ENCODE assay signal across 10 mouse cellular contexts in genomic region chr1:42693852-42694251, GRCm38 (mm10). TPM values are rescaled to one million over a fixed set of nuclear protein-coding genes. Genes with fewer than 3 reads are reported as not detected.
DNase-seq lines count a peak whose midpoint lies in the region; ATAC-seq and TF ChIP-seq lines count a peak whose summit lies in the region.
"Had no signal": no experiment of that assay in that cellular context is flagged by ENCODE, and none has a peak within 500 bp of the region (broad histone marks: within the 10 kb centered on the region; RNA-seq: fewer than 3 reads in every experiment).

No protein-coding gene starts in this region.

- H3K27ac ChIP-seq in forebrain, embryonic 14.5 days (ENCODE audit: low read depth, low read length), result peak overlapping the region; percentile 96
- peak overlapping the region; percentile 87 for H3K27ac ChIP-seq in kidney, postnatal 0 days
- H3K27ac ChIP-seq in midbrain, embryonic 13.5 days, result peak overlapping the region; percentile 100

- H3K27me3 ChIP-seq in forebrain, embryonic 14.5 days (replicated peaks; ENCODE audit: control insufficient read depth, insufficient read depth, low read length), result no peaks in the 10 kb centered on the region
- H3K27me3 ChIP-seq in kidney, postnatal 0 days (ENCODE audit: insufficient read depth, low read length), result peaks cover 36% of the 10 kb centered on the region
- no peaks in the 10 kb centered on the region for H3K27me3 ChIP-seq in midbrain, embryonic 13.5 days
- H3K27me3 ChIP-seq: CH12.LX had no signal

- peaks cover 18% of the 10 kb centered on the region for H3K36me3 ChIP-seq in forebrain, embryonic 14.5 days (ENCODE audit: control insufficient read depth, insufficient read depth, low read length)
- no peaks in the 10 kb centered on the region for H3K36me3 ChIP-seq in kidney, postnatal 0 days (ENCODE audit: insufficient read depth, low read length)
- peaks cover 17% of the 10 kb centered on the region for H3K36me3 ChIP-seq in midbrain, embryonic 13.5 days

- peak; percentile 12; the same call in 1 of the 2 replicates for ATAC-seq in frontal cortex, adult (ENCODE audit: low TSS enrichment)
- ATAC-seq in forebrain, embryonic 14.5 days, result 0 out of 2 replicates have a peak, but pooled peaks have one; percentile 1
- ATAC-seq in kidney, postnatal 0 days (replicated peaks; ENCODE audit: low FRiP score, low read depth), result no peak
- ATAC-seq in midbrain, embryonic 13.5 days, result no peak

- 0 out of 2 replicates have a peak, but pooled peaks cover 2% of the 10 kb centered on the region for H3K4me1 ChIP-seq in forebrain, embryonic 14.5 days (ENCODE audit: control insufficient read depth, insufficient read depth, low read length)
- peaks cover 3% of the 10 kb centered on the region; the same call in 1 of the 2 replicates for H3K4me1 ChIP-seq in kidney, postnatal 0 days (replicated peaks; ENCODE audit: insufficient read depth, low read length)
- H3K4me1 ChIP-seq in midbrain, embryonic 13.5 days (replicated peaks), result peaks cover 23% of the 10 kb centered on the region

- H3K9me3 ChIP-seq in forebrain, embryonic 14.5 days (replicated peaks; ENCODE audit: control insufficient read depth, low read length), result no peaks in the 10 kb centered on the region
- H3K9me3 ChIP-seq in kidney, postnatal 0 days (replicated peaks; ENCODE audit: low read length), result no peaks in the 10 kb centered on the region
- H3K9me3 ChIP-seq in midbrain, embryonic 13.5 days, result no peaks in the 10 kb centered on the region

- H3K4me2 ChIP-seq in forebrain, embryonic 14.5 days (ENCODE audit: low read length), result peak overlapping the region; percentile 97
- H3K4me2 ChIP-seq in kidney, postnatal 0 days (ENCODE audit: low read length), result peak overlapping the region; percentile 48
- H3K4me2 ChIP-seq in midbrain, embryonic 13.5 days (replicated peaks), result peak overlapping the region; percentile 91

- H3K4me3 ChIP-seq in forebrain, embryonic 14.5 days (ENCODE audit: low read depth, low read length), result peak overlapping the region; percentile 94
- H3K4me3 ChIP-seq in kidney, postnatal 0 days (replicated peaks; ENCODE audit: low read depth, low read length), result peak overlapping the region; percentile 48
- peak overlapping the region; percentile 96 for H3K4me3 ChIP-seq in midbrain, embryonic 13.5 days (replicated peaks)

- under 1% methylated on average over 22 of the region's 22 CpGs for WGBS in forebrain, embryonic 14.5 days
- under 1% methylated on average over 22 of the region's 22 CpGs for WGBS in kidney, postnatal 0 days
- under 1% methylated on average over 22 of the region's 22 CpGs for WGBS in midbrain, embryonic 13.5 days

- DNase-seq in frontal cortex, adult 2 months (ENCODE audit: extremely low spot score in 1 of 2, low spot score in 1 of 2), result no peak
- DNase-seq in Muller cell, postnatal 12 days (ENCODE audit: inconsistent ontology term), result peak; percentile 58
- DNase-seq in forebrain, embryonic 14.5 days (ENCODE audit: low spot score), result peak; percentile 86
- DNase-seq in kidney, postnatal 0 days (ENCODE audit: low spot score), result peak; percentile 63
- DNase-seq in urinary bladder, adult 18-20 months (ENCODE audit: low spot score in 2 of 2), result no peak
- DNase-seq in ovary, adult 18-20 months (ENCODE audit: low spot score), result no peak

- TF ChIP-seq CTCF in kidney, postnatal 0 days (IDR thresholded peaks at IDR 0.05; ENCODE audit: low read depth), result no peak

- peak overlapping the region; percentile 99 for H3K9ac ChIP-seq in forebrain, embryonic 14.5 days (ENCODE audit: low read length)
- peak overlapping the region; percentile 56 for H3K9ac ChIP-seq in kidney, postnatal 0 days (ENCODE audit: low read depth, low read length)
- peak overlapping the region; percentile 89 for H3K9ac ChIP-seq in midbrain, embryonic 13.5 days (replicated peaks)

RNA-seq across cellular contexts. Expression of gene Pou3f3, which starts 1.7 kb away (rescaled TPM):
- polyA plus RNA-seq in frontal cortex, adult 2 months (2012; rRNA removed), result 29.7 and 31.7 TPM in 2 replicates
- 28.9 and 35.3 TPM in 2 replicates for polyA plus RNA-seq in forebrain, embryonic 14.5 days (2014; fragmentation: Nextera tagmentation; extraction: Ambion mirVana)
- polyA plus RNA-seq in kidney, postnatal 0 days (2015; fragmentation: Nextera tagmentation; extraction: Ambion mirVana), result 12.4 and 13.2 TPM in 2 replicates
- 28.2 and 28.4 TPM in 2 replicates for polyA plus RNA-seq in midbrain, embryonic 13.5 days (2015; fragmentation: Nextera tagmentation; extraction: Ambion mirVana)
- polyA plus RNA-seq: spleen, adult 2 months had no signal

Comparison
In these comparisons a context has a peak if more than half of its experiments do, and no peak if none do; other contexts are left out.
1. ATAC-seq: peak in frontal cortex, adult (single experiment) and forebrain, embryonic 14.5 days (single experiment); none in kidney, postnatal 0 days (single experiment) and midbrain, embryonic 13.5 days (single experiment).
2. DNase-seq: peak in Muller cell, postnatal 12 days (single experiment), forebrain, embryonic 14.5 days (single experiment) and kidney, postnatal 0 days (single experiment); none in frontal cortex, adult 2 months (0 of 2), urinary bladder, adult 18-20 months (0 of 2) and ovary, adult 18-20 months (single experiment).
3. Peak in every context shown above with its lines, with median percentiles within 50 percentile points of each other: H3K27ac ChIP-seq, H3K4me2 ChIP-seq, H3K4me3 ChIP-seq and H3K9ac ChIP-seq.